Mouse (Mus musculus) fibroblast of lung, adult 2 months (primary cell): ENCODE results near the gene Dnah12.
"Not testable (repeated sequence)": the region's sequence is repeated elsewhere in the genome, so short reads cannot be mapped to it uniquely, and the experiment has no call there.

Source experiments
- DNase-seq: peaks from one replicate; pipeline ENCODE4 v3.0.0-alpha.2; 2011; ENCODE audit warnings: low read depth

Gene Dnah12

DNA sequence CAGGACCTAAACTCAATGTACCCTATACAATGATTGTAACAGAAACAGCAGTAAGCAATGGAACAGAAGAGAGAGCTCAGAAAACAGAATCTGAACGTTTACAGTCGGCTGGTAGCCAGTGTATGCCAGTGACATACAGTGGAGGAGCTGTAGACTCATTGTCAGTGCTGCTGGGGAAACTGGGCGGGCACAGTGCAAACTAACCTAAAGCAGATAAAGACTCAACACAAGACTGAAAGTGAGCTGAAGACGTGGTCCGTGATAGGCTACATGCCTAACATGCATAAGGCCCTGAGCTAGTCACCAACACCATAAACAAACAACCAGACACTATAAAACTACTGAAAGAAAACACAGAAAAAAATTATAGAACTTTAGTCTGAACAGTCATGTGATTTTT is 188.6 kb downstream of the Dnah12 start:
- DNase-seq = no peak

- DNase-seq = no peak
Observed at GRCm38 (mm10) chr14:26887244-26887643, 194.2 kb downstream of the Dnah12 start.

DNA sequence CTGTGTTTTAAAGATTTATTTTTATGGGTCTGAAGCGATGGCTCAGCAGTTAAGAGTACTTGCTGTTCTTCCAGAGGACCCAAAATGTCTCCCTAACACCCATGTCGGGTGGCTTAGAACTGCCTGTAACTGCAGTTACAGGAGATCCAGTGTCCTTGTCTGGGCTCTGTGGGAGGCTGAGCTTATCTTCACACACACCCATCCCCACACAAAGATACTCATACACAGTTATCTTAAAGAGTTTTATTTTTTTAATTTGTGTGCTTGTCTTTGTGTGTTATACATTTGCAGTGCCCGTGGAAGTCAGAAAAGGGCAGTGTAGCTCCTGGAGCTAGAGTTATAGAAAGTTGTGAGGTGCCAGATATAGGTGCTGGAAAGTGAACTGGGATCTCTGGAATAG is 197.7 kb downstream of the Dnah12 start:
- no peak for DNase-seq

- no peak for DNase-seq
Observed at GRCm38 (mm10) chr14:26894392-26894791, 201.3 kb downstream of the Dnah12 start, which contains the start of gene Asb14. Gene Asb14, plus strand, starts transcription at chr14:26894557.

GRCm38 (mm10) chr14:26899490-26899889 is 206.4 kb downstream of the Dnah12 start:
- no peak for DNase-seq

GRCm38 (mm10) chr14:26900893-26901292 is 207.8 kb downstream of the Dnah12 start:
- DNase-seq = no peak

- DNase-seq = no peak
Observed at GRCm38 (mm10) chr14:26907401-26907800, 214.3 kb downstream of the Dnah12 start.

GRCm38 (mm10) chr14:26910461-26910860 is 217.4 kb downstream of the Dnah12 start:
- DNase-seq = not testable (repeated sequence)

DNA sequence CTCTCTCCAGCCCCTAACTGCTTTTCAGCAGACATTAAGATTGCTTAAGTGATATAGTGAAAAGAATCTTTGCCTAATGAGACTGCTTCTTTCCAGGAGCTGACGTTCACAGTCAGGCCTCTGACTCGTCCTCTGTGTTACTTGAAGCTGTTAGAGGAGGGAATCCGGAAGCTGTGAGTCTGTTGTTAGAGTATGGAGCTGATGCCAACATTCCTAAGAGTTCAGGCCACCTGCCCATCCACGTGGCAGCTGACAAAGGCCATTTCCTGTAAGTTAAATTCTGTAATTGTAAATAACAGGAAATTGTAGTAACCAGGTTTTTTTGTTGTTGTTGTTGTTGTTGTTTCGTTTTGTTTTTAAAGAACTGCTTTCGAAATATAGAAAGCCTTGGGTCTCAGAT is 218.1 kb downstream of the Dnah12 start:
- no peak for DNase-seq

DNA sequence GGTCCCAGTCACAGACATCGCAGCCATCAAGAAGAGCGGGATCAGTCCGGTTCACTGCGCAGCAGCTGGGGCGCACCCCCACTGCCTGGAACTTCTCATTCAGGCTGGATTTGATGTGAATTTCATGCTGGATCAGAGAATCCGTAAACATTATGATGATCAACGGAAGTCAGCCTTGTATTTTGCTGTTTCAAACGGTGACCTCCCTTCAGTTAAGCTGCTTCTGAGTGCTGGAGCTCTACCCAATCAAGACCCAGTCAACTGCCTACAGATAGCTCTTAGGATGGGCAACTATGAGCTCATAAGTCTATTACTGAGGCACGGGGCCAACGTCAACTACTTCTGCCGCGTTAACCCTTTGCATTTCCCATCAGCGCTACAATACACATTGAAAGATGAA is 218.8 kb downstream of the Dnah12 start:
- DNase-seq = no peak

GRCm38 (mm10) chr14:26913681-26914268 is 220.7 kb downstream of the Dnah12 start:
- DNase-seq = no peak

- DNase-seq = no peak
Observed at GRCm38 (mm10) chr14:26919310-26919709, 226.2 kb downstream of the Dnah12 start.

- no peak for DNase-seq
Observed at GRCm38 (mm10) chr14:26923702-26924421, 230.8 kb downstream of the Dnah12 start.

DNA sequence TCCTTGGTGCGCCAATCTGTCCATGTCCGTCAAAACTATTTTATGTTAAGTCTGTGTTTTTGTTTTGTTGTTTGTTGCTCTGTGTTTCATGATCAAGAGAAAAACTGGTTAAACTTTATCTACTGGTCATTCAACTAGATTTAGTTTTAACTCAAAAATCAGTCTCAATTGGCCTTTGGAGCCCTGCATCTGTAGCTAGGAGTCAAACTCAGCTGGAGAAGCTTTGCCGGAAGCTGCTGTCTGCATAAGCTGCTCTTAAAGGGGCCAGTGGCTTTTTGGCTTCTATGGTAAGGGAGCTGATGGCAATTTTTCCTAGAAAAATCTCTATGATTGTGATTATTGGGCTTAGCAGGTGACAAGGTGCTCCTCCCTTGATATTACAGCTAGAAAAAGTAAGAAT is 241.8 kb downstream of the Dnah12 start:
- DNase-seq = no peak

- DNase-seq = no peak
Observed at GRCm38 (mm10) chr14:26935558-26935957, 242.5 kb downstream of the Dnah12 start.
